Mouse (Mus musculus) embryonic facial prominence, embryonic 13.5 days (tissue): ENCODE data around the gene Cldn3. TPM values are rescaled to one million over a fixed set of nuclear protein-coding genes. Genes with fewer than 3 reads are reported as not detected.

ENCODE experiments used
- ATAC-seq: fragments of 200-750 bp; cut with Nextera tagmentation; 2 replicates; pipeline ENCODE4 v1.8.0; 2017; ENCODE audit warnings: low read depth; ENCODE audit not compliant: insufficient number of reproducible peaks, insufficient read depth, low FRiP score, low TSS enrichment
- H3K27ac ChIP-seq: fragments of 300-500 bp; sonication (generic); 2 replicates; pipeline ENCODE4 v1.5.1; 2015; ENCODE audit warnings: moderate library complexity, mild to moderate bottlenecking, inconsistent platforms
- H3K27me3 ChIP-seq: fragments of 300-500 bp; sonication (generic); 2 replicates; pipeline ENCODE4 v1.6.1; 2015; ENCODE audit warnings: mild to moderate bottlenecking, inconsistent platforms
- H3K36me3 ChIP-seq: fragments of 300-500 bp; sonication (generic); 2 replicates; pipeline ENCODE4 v1.6.1; 2015; ENCODE audit warnings: mild to moderate bottlenecking, inconsistent platforms
- H3K4me1 ChIP-seq: fragments of 300-500 bp; sonication (generic); 2 replicates; pipeline ENCODE4 v1.6.1; 2015; ENCODE audit warnings: inconsistent platforms
- H3K4me2 ChIP-seq: fragments of 300-500 bp; sonication (generic); 2 replicates; pipeline ENCODE4 v1.6.1; 2015; ENCODE audit warnings: moderate library complexity, mild to moderate bottlenecking, inconsistent platforms
- H3K4me3 ChIP-seq: fragments of 300-500 bp; sonication (generic); 2 replicates; pipeline ENCODE4 v1.5.1; 2015; ENCODE audit warnings: mild to moderate bottlenecking, inconsistent platforms
- H3K9ac ChIP-seq: fragments of 300-500 bp; sonication (generic); 2 replicates; pipeline ENCODE4 v1.6.1; 2015; ENCODE audit warnings: mild to moderate bottlenecking, inconsistent platforms
- H3K9me3 ChIP-seq: fragments of 300-500 bp; sonication (generic); 2 replicates; pipeline ENCODE4 v1.6.1; 2016; ENCODE audit warnings: inconsistent platforms
- WGBS: fragments of 180-500 bp; shearing (Covaris S2); methylation state at CpG from one replicate; pipeline ENCODE4 v1.1.7; 2015; ENCODE audit warnings: mixed read lengths; 5-methylcytosine and 5-hydroxymethylcytosine counted together
- polyA plus RNA-seq: library from polyadenylated mRNA; unstranded; fragments of >200 nt; fragmentation: Nextera tagmentation; extraction: Ambion mirVana; gene quantifications from 2 replicates; pipeline ENCODE4 v1.2.1, GENCODE M21; 2015

Cldn3 gene
- polyA plus RNA-seq, 1 experiment from 2014 or later = 14.8 TPM

DNA sequence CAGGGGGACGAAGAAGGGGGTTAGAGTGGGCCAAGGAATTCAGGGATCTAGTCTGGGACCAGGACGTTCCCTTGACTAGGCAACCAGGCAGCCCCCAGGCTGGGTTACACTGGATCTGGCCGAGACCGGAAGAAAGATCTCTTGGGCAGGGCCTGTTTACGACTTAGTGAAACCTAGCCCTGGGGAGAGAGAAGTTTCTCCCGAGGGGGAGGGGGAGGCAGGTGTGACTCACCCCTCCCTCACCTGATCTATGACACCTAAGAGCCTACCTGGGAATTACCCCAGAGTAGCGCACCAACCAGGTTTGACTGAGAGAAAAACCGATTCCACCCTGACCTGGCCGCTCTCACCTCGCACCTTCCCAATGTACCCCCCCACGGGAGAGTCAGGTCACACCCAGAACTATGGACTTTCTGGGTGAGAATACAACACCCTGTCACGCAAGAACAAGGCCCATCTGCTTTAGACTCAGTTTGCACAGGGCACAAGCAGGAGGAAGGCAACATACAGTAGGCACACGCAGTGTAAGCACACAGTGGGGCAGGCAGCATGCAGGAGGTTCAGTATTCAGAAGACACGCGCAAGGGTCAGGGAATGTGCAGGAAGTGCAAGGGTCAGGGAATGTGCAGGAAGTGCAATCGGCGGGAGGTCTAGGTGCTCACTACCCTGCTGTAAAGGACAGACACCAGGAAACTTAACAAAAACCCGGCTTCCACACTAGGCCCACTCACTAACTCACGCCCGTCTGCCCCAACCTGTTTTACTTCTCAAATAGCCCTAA, 18.7 kb upstream of the Cldn3 start:
- peaks cover 8% of the 10 kb centered on the region for H3K27me3 ChIP-seq
- H3K9me3 ChIP-seq = no peaks in the 10 kb centered on the region; the same call in 1 of the 2 replicates
- peaks cover 11% of the 10 kb centered on the region for H3K4me1 ChIP-seq
- no peak overlapping the region for H3K4me3 ChIP-seq
- WGBS = 58% methylated on average over 20 of the region's 20 CpGs
- H3K9ac ChIP-seq = no peak overlapping the region
- H3K27ac ChIP-seq = peak overlapping the region; percentile 40; the same call in 1 of the 2 replicates
- no peaks in the 10 kb centered on the region for H3K36me3 ChIP-seq
- no peak overlapping the region for H3K4me2 ChIP-seq
- no peak for ATAC-seq

GRCm38 (mm10) chr5:134970671-134971070, 15.3 kb upstream of the Cldn3 start:
- Histone ChIP-seq H3K4me3 (no peak overlapping the region), H3K36me3 (no peaks in the 10 kb centered on the region), H3K27me3 (peaks cover 8% of the 10 kb centered on the region), H3K4me1 (peaks cover 10% of the 10 kb centered on the region), H3K27ac (no peak overlapping the region), H3K4me2 (no peak overlapping the region), H3K9ac (no peak overlapping the region), H3K9me3 (no peaks in the 10 kb centered on the region; the same call in 1 of the 2 replicates)
- WGBS = 48% methylated on average over 8 of the region's 8 CpGs
- no peak for ATAC-seq

GRCm38 (mm10) chr5:134973081-134973480, 12.9 kb upstream of the Cldn3 start:
- Histone ChIP-seq H3K9me3 (no peaks in the 10 kb centered on the region; the same call in 1 of the 2 replicates), H3K4me1 (no peaks in the 10 kb centered on the region), H3K36me3 (no peaks in the 10 kb centered on the region), H3K4me2 (no peak overlapping the region), H3K4me3 (no peak overlapping the region), H3K27ac (no peak overlapping the region), H3K9ac (no peak overlapping the region), H3K27me3 (0 out of 2 replicates have a peak, but pooled peaks cover 4% of the 10 kb centered on the region)
- no peak for ATAC-seq

DNA sequence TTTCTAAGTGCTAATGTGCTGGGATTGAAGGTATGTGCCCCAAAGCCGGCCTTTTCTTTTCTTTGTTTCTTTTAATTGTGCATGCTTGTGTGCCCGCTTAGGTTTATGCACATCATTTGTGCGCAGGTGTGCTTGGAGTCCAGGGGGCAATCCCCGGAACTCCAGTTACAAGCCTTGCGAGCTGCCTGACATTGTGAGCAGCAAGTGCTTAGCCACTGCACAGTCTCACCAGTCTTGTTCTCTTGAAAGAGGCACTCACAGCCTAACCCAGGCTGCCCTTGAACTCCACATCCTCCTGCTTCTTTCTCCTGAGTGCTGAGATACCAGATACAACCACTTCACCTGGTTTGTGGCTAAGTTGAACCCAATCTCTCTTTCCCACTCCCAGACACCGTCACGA, 12.5 kb upstream of the Cldn3 start:
- Histone ChIP-seq H3K4me3 (no peak overlapping the region), H3K27me3 (0 out of 2 replicates have a peak, but pooled peaks cover under 1% of the 10 kb centered on the region), H3K36me3 (no peaks in the 10 kb centered on the region), H3K4me2 (no peak overlapping the region), H3K9ac (no peak overlapping the region), H3K27ac (no peak overlapping the region), H3K9me3 (no peaks in the 10 kb centered on the region; the same call in 1 of the 2 replicates), H3K4me1 (no peaks in the 10 kb centered on the region)
- ATAC-seq = no peak
- 83% methylated on average over 7 of the region's 7 CpGs for WGBS

DNA sequence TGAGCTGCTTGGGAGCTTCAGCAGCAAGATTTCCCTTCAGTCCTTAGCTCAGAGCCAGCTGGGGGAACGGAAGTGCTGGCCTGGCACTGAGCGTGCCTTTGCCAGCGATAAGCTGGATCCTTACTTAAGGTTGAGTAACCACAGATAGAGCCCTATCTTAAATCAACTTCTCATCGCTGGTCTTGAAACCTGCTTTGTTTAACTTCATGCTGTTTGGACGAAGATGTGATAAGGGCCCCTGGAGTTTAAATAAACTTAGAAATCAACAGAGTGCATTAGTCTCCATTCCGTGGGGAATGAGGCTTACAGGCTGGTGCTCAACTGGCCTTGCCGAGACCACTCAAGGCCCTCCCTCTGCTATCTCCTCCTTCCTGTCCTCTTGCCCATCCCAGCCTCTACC, 11.7 kb upstream of the Cldn3 start:
- Histone ChIP-seq H3K36me3 (no peaks in the 10 kb centered on the region), H3K27ac (no peak overlapping the region), H3K9ac (no peak overlapping the region), H3K27me3 (no peaks in the 10 kb centered on the region), H3K4me3 (no peak overlapping the region), H3K4me1 (no peaks in the 10 kb centered on the region), H3K9me3 (no peaks in the 10 kb centered on the region; the same call in 1 of the 2 replicates), H3K4me2 (no peak overlapping the region)
- 69% methylated on average over 7 of the region's 7 CpGs for WGBS
- no peak for ATAC-seq

GRCm38 (mm10) chr5:134974921-134975320, 11.1 kb upstream of the Cldn3 start:
- no peak overlapping the region for H3K4me2 ChIP-seq
- no peaks in the 10 kb centered on the region; the same call in 1 of the 2 replicates for H3K9me3 ChIP-seq
- no peak overlapping the region for H3K27ac ChIP-seq
- 58% methylated on average over 2 of the region's 2 CpGs for WGBS
- H3K36me3 ChIP-seq = no peaks in the 10 kb centered on the region
- no peaks in the 10 kb centered on the region for H3K4me1 ChIP-seq
- H3K4me3 ChIP-seq = no peak overlapping the region
- no peaks in the 10 kb centered on the region for H3K27me3 ChIP-seq
- no peak for ATAC-seq
- no peak overlapping the region for H3K9ac ChIP-seq

DNA sequence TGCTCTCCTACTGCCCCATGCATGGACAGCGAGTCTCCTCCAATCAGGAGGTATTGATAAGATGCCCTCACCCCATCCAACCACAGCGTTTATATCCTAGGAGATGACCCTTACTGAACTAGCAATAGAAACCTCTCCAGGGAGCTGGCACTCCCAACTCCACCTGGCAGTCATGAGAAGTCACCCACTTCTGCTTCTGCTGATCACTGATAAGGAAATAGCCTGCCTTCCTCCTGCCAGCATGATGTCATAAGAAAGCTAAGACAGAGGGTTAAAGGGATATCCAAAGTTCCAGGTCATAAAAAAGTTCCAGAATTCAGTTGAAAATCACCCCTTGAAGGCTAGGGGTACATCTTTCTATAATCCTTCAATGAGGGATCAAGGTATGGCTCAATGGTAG, 9.8 kb upstream of the Cldn3 start:
- no peaks in the 10 kb centered on the region for H3K36me3 ChIP-seq
- H3K27me3 ChIP-seq = no peaks in the 10 kb centered on the region
- H3K27ac ChIP-seq = no peak overlapping the region
- no peak overlapping the region for H3K4me2 ChIP-seq
- H3K4me1 ChIP-seq = no peaks in the 10 kb centered on the region
- no peak for ATAC-seq
- no peak overlapping the region for H3K4me3 ChIP-seq
- H3K9ac ChIP-seq = no peak overlapping the region
- H3K9me3 ChIP-seq = no peaks in the 10 kb centered on the region
- 90% methylated on average over 2 of the region's 2 CpGs for WGBS

DNA sequence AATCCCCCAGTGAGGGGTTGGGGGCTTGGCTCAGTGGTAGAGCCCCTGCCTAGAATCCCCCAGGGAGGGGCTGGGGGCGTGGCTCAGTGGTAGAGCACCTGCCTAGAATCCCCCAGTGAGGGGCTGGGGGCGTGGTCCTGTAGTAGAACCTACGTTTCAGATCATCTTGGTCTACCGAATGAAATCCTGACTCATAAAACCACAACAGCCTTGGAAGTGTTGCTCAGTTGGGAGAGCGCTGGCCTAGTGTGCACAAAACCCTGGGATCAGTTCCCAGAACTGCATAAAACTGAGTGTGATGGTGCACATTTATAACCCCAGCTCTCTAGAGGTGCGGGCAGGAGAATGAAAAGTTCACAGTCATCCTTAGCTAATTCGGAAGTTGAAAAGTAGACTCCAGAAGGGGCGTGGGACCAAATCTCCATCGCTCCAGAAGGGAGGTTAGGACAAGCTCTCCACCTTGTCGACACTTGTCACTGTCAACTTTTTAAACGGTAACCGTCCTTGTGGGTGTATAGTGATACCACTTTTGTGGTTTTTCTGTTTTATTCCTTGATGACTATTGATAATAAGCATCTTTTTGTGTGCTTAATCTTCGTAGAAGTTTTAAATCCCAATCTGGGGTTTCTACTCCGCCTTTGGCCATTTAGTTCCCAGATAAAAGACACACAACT, 9.3 kb upstream of the Cldn3 start:
- no peak overlapping the region for H3K27ac ChIP-seq
- H3K27me3 ChIP-seq = no peaks in the 10 kb centered on the region
- no peak for ATAC-seq
- H3K4me1 ChIP-seq = no peaks in the 10 kb centered on the region
- no peak overlapping the region for H3K9ac ChIP-seq
- H3K4me3 ChIP-seq = no peak overlapping the region
- WGBS = 83% methylated on average over 14 of the region's 14 CpGs
- no peaks in the 10 kb centered on the region for H3K9me3 ChIP-seq
- no peaks in the 10 kb centered on the region for H3K36me3 ChIP-seq
- H3K4me2 ChIP-seq = no peak overlapping the region

- no peak overlapping the region for H3K27ac ChIP-seq
- H3K9ac ChIP-seq = no peak overlapping the region
- 86% methylated on average over 4 of the region's 4 CpGs for WGBS
- H3K36me3 ChIP-seq = no peaks in the 10 kb centered on the region
- no peaks in the 10 kb centered on the region for H3K4me1 ChIP-seq
- no peaks in the 10 kb centered on the region for H3K27me3 ChIP-seq
- H3K4me2 ChIP-seq = no peak overlapping the region
- H3K4me3 ChIP-seq = no peak overlapping the region
- no peak for ATAC-seq
- H3K9me3 ChIP-seq = no peaks in the 10 kb centered on the region
Observed at GRCm38 (mm10) chr5:134977837-134978236, 8.2 kb upstream of the Cldn3 start.

DNA sequence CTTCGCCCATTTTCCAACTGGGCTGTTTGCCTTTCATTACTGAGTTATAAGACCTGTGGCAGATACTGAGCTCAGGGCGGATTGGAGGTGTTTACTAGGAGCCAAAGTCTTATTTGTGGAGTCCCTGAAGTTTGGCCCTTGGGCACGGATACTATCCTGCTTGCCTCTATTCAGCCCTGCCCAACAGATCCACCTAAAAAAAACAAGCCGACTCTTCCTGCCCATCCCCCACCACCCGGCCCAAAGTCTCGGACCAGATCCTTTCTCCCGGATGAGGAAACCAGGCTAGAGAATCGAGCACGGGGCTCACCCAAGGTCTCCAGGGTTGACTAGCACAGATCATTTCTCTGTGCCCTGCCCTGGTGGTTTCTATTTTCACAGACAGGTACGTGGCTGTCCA, 4.9 kb upstream of the Cldn3 start:
- peaks cover 12% of the 10 kb centered on the region for H3K4me1 ChIP-seq
- H3K9ac ChIP-seq = no peak overlapping the region
- H3K9me3 ChIP-seq = no peaks in the 10 kb centered on the region
- no peak for ATAC-seq
- H3K4me3 ChIP-seq = no peak overlapping the region
- peaks cover 29% of the 10 kb centered on the region for H3K27me3 ChIP-seq
- no peaks in the 10 kb centered on the region for H3K36me3 ChIP-seq
- no peak overlapping the region for H3K27ac ChIP-seq
- WGBS = 53% methylated on average over 10 of the region's 10 CpGs
- no peak overlapping the region for H3K4me2 ChIP-seq

GRCm38 (mm10) chr5:134983111-134983510, 2.9 kb upstream of the Cldn3 start:
- Histone ChIP-seq H3K4me2 (no peak overlapping the region), H3K4me3 (no peak overlapping the region), H3K9me3 (no peaks in the 10 kb centered on the region), H3K36me3 (no peaks in the 10 kb centered on the region), H3K4me1 (peaks cover 23% of the 10 kb centered on the region), H3K27ac (no peak overlapping the region), H3K27me3 (peaks cover 48% of the 10 kb centered on the region), H3K9ac (no peak overlapping the region)
- no peak for ATAC-seq
- WGBS = 60% methylated on average over 1 of the region's 1 CpGs

GRCm38 (mm10) chr5:134983771-134984170, 2.2 kb upstream of the Cldn3 start:
- no peak for ATAC-seq
- H3K4me2 ChIP-seq = no peak overlapping the region
- 9% methylated on average over 3 of the region's 3 CpGs for WGBS
- H3K27me3 ChIP-seq = peaks cover 53% of the 10 kb centered on the region
- no peaks in the 10 kb centered on the region for H3K36me3 ChIP-seq
- no peak overlapping the region for H3K4me3 ChIP-seq
- no peaks in the 10 kb centered on the region for H3K9me3 ChIP-seq
- peaks cover 23% of the 10 kb centered on the region for H3K4me1 ChIP-seq
- H3K27ac ChIP-seq = no peak overlapping the region
- H3K9ac ChIP-seq = no peak overlapping the region
